Mouse (Mus musculus): ENCODE measurements around the gene Grk3. TPM values are rescaled to one million over a fixed set of nuclear protein-coding genes. Genes with fewer than 3 reads are reported as not detected.

Grk3 gene
- polyA plus RNA-seq, 2 experiments: 7.5 to 13.1 TPM

DNA sequence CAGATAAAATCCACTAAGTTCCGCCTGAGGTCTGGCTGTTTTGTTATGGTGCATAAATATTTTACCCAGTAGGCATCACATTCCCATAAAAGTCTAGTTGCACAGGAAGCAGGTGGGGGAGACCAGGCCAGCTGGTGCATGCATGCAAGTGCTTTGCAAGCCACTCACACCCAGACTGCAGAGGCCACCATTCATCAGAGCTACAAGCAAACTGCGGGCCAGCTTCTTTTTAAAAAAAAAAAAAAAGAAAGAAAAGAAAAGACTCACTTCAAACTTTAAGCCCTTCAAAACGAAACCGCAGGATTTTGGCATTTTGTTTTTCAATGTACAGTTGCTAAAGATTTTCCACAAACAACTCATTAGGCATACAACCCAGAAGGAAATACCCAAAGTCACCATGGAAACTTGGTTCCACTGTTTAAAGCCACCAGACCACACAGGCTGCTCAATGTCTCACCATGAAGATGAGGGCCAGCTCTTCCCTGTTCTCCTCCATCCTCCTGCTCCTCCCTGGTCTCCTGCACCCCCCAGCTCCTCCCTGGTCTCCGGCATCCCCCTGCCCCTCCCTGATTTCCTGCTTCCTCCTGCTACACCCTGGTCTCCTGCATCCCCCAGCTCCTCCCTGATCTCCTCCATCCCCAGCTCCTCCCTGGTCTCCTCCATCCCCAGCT is 17.9 kb downstream of the Grk3 start:
- Histone ChIP-seq H3K4me3 (replicated peaks; ENCODE audit: low read length) (no peak overlapping the region), H3K27me3 (ENCODE audit: control insufficient read depth, insufficient read depth, low read length) (no peaks in the 10 kb centered on the region), H3K4me1 (ENCODE audit: control insufficient read depth, insufficient read depth, low read length) (peaks cover 3% of the 10 kb centered on the region), H3K27ac (replicated peaks; ENCODE audit: low read depth, low read length) (no peak overlapping the region), H3K4me2 (replicated peaks; ENCODE audit: low read depth, low read length, severe bottlenecking) (no peak overlapping the region), H3K9ac (ENCODE audit: low read depth, low read length, severe bottlenecking) (no peak overlapping the region), H3K9me3 (ENCODE audit: control insufficient read depth, low read length) (no peaks in the 10 kb centered on the region), H3K36me3 (ENCODE audit: control insufficient read depth, insufficient read depth, low read length) (0 out of 2 replicates have a peak, but pooled peaks cover 7% of the 10 kb centered on the region)
- no peak for TF ChIP-seq POLR2A (IDR thresholded peaks at IDR 0.05; ENCODE audit: borderline replicate concordance, extremely low read depth, insufficient read depth, insufficient read length)
- peak; percentile 29 for DNase-seq (ENCODE audit: low spot score)
- peak; percentile 62 for ATAC-seq (ENCODE audit: low FRiP score, low read depth)
- WGBS: 30% methylated on average over 5 of the region's 5 CpGs

DNA sequence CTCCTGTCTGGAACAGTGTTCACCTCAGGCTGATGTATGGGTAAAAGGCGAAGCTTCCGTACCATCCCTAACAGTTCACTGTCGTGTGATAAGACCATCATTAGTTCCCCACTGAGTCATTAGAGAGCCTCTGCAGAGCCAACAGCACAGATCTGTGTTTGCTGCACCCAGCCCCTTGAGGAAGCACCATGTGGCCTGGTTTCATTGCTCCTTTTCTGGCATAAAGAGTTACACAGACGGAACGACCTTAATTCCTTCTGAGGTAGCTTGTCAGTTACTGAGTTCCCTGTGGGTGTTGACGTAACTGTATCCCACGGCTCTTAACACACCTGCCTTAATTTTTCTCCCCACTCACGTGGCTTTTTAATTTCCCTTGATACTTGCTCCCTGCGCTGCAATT is 24.3 kb downstream of the Grk3 start:
- no peaks in the 10 kb centered on the region for H3K4me1 ChIP-seq (ENCODE audit: control insufficient read depth, insufficient read depth, low read length)
- H3K4me2 ChIP-seq (replicated peaks; ENCODE audit: low read depth, low read length, severe bottlenecking): no peak overlapping the region
- DNase-seq (ENCODE audit: low spot score) (no peak), ATAC-seq (ENCODE audit: low FRiP score, low read depth) (no peak)
- no peak overlapping the region for H3K9ac ChIP-seq (ENCODE audit: low read depth, low read length, severe bottlenecking)
- no peak overlapping the region for H3K4me3 ChIP-seq (replicated peaks; ENCODE audit: low read length)
- no peaks in the 10 kb centered on the region for H3K27me3 ChIP-seq (ENCODE audit: control insufficient read depth, insufficient read depth, low read length)
- TF ChIP-seq POLR2A (IDR thresholded peaks at IDR 0.05; ENCODE audit: borderline replicate concordance, extremely low read depth, insufficient read depth, insufficient read length): no peak
- WGBS: 60% methylated on average over 9 of the region's 9 CpGs
- H3K27ac ChIP-seq (replicated peaks; ENCODE audit: low read depth, low read length): no peak overlapping the region
- 0 out of 2 replicates have a peak, but pooled peaks cover 7% of the 10 kb centered on the region for H3K36me3 ChIP-seq (ENCODE audit: control insufficient read depth, insufficient read depth, low read length)
- H3K9me3 ChIP-seq (ENCODE audit: control insufficient read depth, low read length): no peaks in the 10 kb centered on the region

DNA sequence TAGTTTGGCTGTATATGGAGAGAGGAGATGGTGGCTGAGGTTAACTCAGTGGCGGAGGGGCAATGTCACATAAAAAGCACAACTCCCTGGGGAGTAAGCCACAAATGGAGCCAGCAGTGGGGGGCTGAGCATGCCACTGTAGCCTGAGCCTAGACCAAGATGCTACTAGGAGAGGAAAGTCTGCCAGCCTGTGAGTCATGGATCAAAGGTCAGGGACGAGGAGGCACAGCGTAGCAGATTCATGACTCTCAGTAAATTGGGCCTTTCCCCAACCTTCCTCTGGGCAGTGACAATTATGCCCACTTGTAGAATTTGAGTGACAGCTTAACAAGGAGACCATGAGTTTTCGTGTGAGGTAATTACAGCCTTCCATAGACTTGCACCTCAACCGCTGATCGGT is 33.7 kb downstream of the Grk3 start:
- no peak overlapping the region for H3K4me3 ChIP-seq (replicated peaks; ENCODE audit: low read length)
- no peaks in the 10 kb centered on the region for H3K4me1 ChIP-seq (ENCODE audit: control insufficient read depth, insufficient read depth, low read length)
- H3K36me3 ChIP-seq (ENCODE audit: control insufficient read depth, insufficient read depth, low read length): no peaks in the 10 kb centered on the region
- no peak overlapping the region for H3K9ac ChIP-seq (ENCODE audit: low read depth, low read length, severe bottlenecking)
- ATAC-seq (ENCODE audit: low FRiP score, low read depth): no peak
- H3K9me3 ChIP-seq (ENCODE audit: control insufficient read depth, low read length): no peaks in the 10 kb centered on the region
- H3K27me3 ChIP-seq (ENCODE audit: control insufficient read depth, insufficient read depth, low read length): no peaks in the 10 kb centered on the region
- TF ChIP-seq POLR2A (IDR thresholded peaks at IDR 0.05; ENCODE audit: borderline replicate concordance, extremely low read depth, insufficient read depth, insufficient read length): no peak
- no peak for DNase-seq (ENCODE audit: low spot score)
- no peak overlapping the region for H3K27ac ChIP-seq (replicated peaks; ENCODE audit: low read depth, low read length)
- H3K4me2 ChIP-seq (replicated peaks; ENCODE audit: low read depth, low read length, severe bottlenecking): no peak overlapping the region
- WGBS: 58% methylated on average over 6 of the region's 6 CpGs

DNA sequence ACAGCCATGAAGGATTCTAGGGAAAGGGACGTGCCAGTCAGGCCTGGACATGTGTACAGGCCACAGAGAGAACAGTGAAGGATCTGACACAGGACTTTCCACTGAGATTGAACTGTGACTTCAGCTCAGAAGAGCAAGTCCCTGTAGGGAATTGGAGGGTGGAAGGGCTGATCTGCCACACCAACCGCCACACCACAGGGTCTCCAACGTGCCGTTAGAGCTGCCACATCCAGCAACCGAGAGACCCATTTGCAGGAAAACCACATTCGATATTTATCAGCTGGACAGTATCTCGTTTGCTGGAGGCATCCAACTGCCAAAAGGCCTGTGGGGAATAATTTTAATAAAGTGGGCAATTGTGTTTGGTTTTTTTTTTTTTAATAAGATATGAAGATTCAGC is 35.9 kb downstream of the Grk3 start:
- no peak for TF ChIP-seq POLR2A (IDR thresholded peaks at IDR 0.05; ENCODE audit: borderline replicate concordance, extremely low read depth, insufficient read depth, insufficient read length)
- Histone ChIP-seq H3K36me3 (ENCODE audit: control insufficient read depth, insufficient read depth, low read length) (no peaks in the 10 kb centered on the region), H3K4me2 (replicated peaks; ENCODE audit: low read depth, low read length, severe bottlenecking) (no peak overlapping the region), H3K9me3 (ENCODE audit: control insufficient read depth, low read length) (no peaks in the 10 kb centered on the region), H3K9ac (ENCODE audit: low read depth, low read length, severe bottlenecking) (no peak overlapping the region), H3K4me3 (replicated peaks; ENCODE audit: low read length) (no peak overlapping the region), H3K27ac (replicated peaks; ENCODE audit: low read depth, low read length) (no peak overlapping the region), H3K27me3 (ENCODE audit: control insufficient read depth, insufficient read depth, low read length) (no peaks in the 10 kb centered on the region), H3K4me1 (ENCODE audit: control insufficient read depth, insufficient read depth, low read length) (no peaks in the 10 kb centered on the region)
- WGBS: 85% methylated on average over 7 of the region's 7 CpGs
- DNase-seq (ENCODE audit: low spot score): no peak
- no peak for ATAC-seq (ENCODE audit: low FRiP score, low read depth)

DNA sequence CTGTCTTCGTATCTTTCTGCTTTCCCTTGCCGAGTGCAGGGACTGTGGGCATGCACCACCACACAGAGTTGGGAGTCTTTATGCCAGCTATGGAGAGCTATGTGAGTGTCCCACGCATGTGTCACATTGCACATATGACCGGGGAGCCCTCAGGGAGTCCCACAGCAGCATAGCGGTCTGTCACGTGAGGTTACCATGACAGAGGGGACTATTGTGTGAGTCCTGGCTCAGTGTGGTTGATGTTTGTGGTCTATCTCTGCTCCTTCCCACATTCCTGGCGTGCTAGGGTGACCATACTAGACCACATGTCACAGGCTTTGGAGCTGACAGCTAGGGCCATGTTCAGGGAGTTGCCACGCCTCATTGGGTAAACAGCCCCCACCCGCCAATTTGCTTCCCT is 36.4 kb downstream of the Grk3 start:
- no peak overlapping the region for H3K9ac ChIP-seq (ENCODE audit: low read depth, low read length, severe bottlenecking)
- 91% methylated on average over 9 of the region's 9 CpGs for WGBS
- ATAC-seq (ENCODE audit: low FRiP score, low read depth) (no peak), DNase-seq (ENCODE audit: low spot score) (no peak)
- H3K27ac ChIP-seq (replicated peaks; ENCODE audit: low read depth, low read length): no peak overlapping the region
- no peaks in the 10 kb centered on the region for H3K27me3 ChIP-seq (ENCODE audit: control insufficient read depth, insufficient read depth, low read length)
- no peak overlapping the region for H3K4me3 ChIP-seq (replicated peaks; ENCODE audit: low read length)
- TF ChIP-seq POLR2A (IDR thresholded peaks at IDR 0.05; ENCODE audit: borderline replicate concordance, extremely low read depth, insufficient read depth, insufficient read length): no peak
- H3K4me1 ChIP-seq (ENCODE audit: control insufficient read depth, insufficient read depth, low read length): no peaks in the 10 kb centered on the region
- H3K36me3 ChIP-seq (ENCODE audit: control insufficient read depth, insufficient read depth, low read length): no peaks in the 10 kb centered on the region
- no peak overlapping the region for H3K4me2 ChIP-seq (replicated peaks; ENCODE audit: low read depth, low read length, severe bottlenecking)
- no peaks in the 10 kb centered on the region for H3K9me3 ChIP-seq (ENCODE audit: control insufficient read depth, low read length)
